Mouse (Mus musculus) hindbrain, embryonic 15.5 days (tissue): ENCODE data around the gene Eefsec. TPM values are rescaled to one million over a fixed set of nuclear protein-coding genes. Genes with fewer than 3 reads are reported as not detected.

ENCODE experiments used
- ATAC-seq: fragments of 200-750 bp; cut with Nextera tagmentation; 2 replicates; pipeline ENCODE4 v1.8.0; 2017; ENCODE audit warnings: low read depth, moderate number of reproducible peaks, moderate TSS enrichment; ENCODE audit not compliant: low FRiP score
- H3K27ac ChIP-seq: fragments of 300-500 bp; sonication (generic); replicated peaks from 2 replicates; pipeline ENCODE4 v1.5.1; 2015; ENCODE audit warnings: mild to moderate bottlenecking, inconsistent platforms
- H3K27me3 ChIP-seq: fragments of 300-500 bp; sonication (generic); 2 replicates; pipeline ENCODE4 v1.6.1; 2015; ENCODE audit warnings: control low read depth, inconsistent platforms
- H3K36me3 ChIP-seq: fragments of 300-500 bp; sonication (generic); 2 replicates; pipeline ENCODE4 v1.6.1; 2015; ENCODE audit warnings: control low read depth, inconsistent platforms
- H3K4me1 ChIP-seq: fragments of 300-500 bp; sonication (generic); replicated peaks from 2 replicates; pipeline ENCODE4 v1.6.1; 2015; ENCODE audit warnings: control low read depth, inconsistent platforms
- H3K4me2 ChIP-seq: fragments of 300-500 bp; sonication (generic); 2 replicates; pipeline ENCODE4 v1.6.1; 2015; ENCODE audit warnings: moderate library complexity, mild to moderate bottlenecking, inconsistent platforms
- H3K4me3 ChIP-seq: fragments of 300-500 bp; sonication (generic); 2 replicates; pipeline ENCODE4 v1.5.1; 2015; ENCODE audit warnings: mild to moderate bottlenecking, inconsistent platforms
- H3K9ac ChIP-seq: fragments of 300-500 bp; sonication (generic); 2 replicates; pipeline ENCODE4 v1.6.1; 2015; ENCODE audit warnings: inconsistent platforms
- H3K9me3 ChIP-seq: fragments of 300-500 bp; sonication (generic); 2 replicates; pipeline ENCODE4 v1.6.1; 2016; ENCODE audit warnings: control low read depth, inconsistent platforms
- WGBS: fragments of 180-500 bp; shearing (Covaris S2); methylation state at CpG from one replicate; pipeline ENCODE4 v1.1.7; 2015; 5-methylcytosine and 5-hydroxymethylcytosine counted together
- polyA plus RNA-seq: library from polyadenylated mRNA; unstranded; fragments of >200 nt; fragmentation: Nextera tagmentation; extraction: Ambion mirVana; gene quantifications from 2 replicates; pipeline ENCODE4 v1.2.1, GENCODE M21; 2015

Eefsec gene
- polyA plus RNA-seq, 1 experiment from 2014 or later: 26.6 TPM

DNA sequence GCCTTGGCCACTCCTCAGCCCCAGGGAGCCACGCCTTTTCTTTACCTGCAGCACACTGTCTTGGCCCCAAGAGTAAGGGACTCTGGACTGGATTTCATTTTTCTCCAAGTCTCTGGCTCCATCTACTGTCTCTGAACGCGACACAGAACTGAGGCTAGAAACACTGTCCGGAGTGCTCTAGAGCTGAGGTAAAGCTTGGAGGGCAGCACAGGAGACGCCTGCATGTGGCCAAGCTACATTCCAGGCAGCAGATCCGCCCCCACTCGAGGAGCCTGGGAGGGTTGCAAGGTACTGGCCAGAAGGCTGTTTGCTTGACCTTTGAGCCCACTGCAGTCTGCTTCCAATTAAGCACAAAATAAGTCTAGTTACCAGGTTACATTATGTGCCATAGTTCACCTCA is 124.5 kb downstream of the Eefsec start:
- no peak overlapping the region for H3K9ac ChIP-seq
- H3K27me3 ChIP-seq: no peaks in the 10 kb centered on the region
- no peaks in the 10 kb centered on the region for H3K9me3 ChIP-seq
- H3K27ac ChIP-seq: no peak overlapping the region
- 64% methylated on average over 7 of the region's 7 CpGs for WGBS
- no peaks in the 10 kb centered on the region for H3K36me3 ChIP-seq
- H3K4me1 ChIP-seq: no peaks in the 10 kb centered on the region
- no peak; the same call in 1 of the 2 replicates for ATAC-seq
- no peak overlapping the region for H3K4me2 ChIP-seq
- H3K4me3 ChIP-seq: no peak overlapping the region

DNA sequence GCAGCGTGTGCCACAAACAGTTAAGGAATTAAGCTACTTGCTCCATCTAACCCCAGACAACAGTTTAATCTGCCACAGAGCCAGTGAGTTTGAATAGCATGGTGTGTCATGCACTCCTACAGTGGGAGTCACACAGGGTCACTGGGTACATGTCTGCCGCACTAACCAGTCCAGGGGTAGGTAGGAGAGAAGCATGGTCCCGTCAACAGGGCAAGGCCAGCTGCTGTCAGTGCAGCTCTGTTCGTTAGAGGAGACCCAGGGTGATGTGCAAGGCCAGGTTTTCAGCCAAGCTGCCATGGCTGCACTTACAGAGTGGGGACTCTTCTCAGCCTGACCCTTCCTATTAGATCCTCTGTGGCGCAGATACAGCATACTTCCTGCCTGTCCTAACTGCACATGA is 125.1 kb downstream of the Eefsec start:
- 0 out of 2 replicates have a peak, but pooled peaks cover 2% of the 10 kb centered on the region for H3K4me1 ChIP-seq
- no peaks in the 10 kb centered on the region for H3K36me3 ChIP-seq
- ATAC-seq: no peak
- 69% methylated on average over 5 of the region's 5 CpGs for WGBS
- no peak overlapping the region for H3K4me3 ChIP-seq
- H3K9me3 ChIP-seq: no peaks in the 10 kb centered on the region
- H3K9ac ChIP-seq: no peak overlapping the region
- no peak overlapping the region for H3K4me2 ChIP-seq
- no peaks in the 10 kb centered on the region for H3K27me3 ChIP-seq
- no peak overlapping the region for H3K27ac ChIP-seq

DNA sequence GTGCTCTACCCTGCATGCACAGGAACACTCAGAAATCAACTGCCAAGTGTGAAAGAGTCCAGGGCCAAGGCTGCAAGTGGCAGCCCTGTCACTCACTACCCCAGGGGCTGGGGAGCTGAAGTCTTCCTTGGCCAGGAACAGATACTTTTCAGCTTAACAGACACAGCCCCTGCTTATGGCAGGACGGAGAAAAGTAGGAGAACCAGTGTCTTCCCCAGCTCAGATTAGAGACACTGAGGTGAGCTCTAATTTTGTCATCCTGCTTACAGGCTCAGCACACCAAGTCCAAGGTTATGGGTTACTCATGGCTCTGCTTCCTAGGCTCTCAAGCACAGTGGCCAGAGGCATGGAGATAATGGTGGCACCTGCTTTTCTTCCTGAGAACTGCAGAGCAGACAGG is 126.6 kb downstream of the Eefsec start:
- Histone ChIP-seq H3K9ac (no peak overlapping the region), H3K36me3 (no peaks in the 10 kb centered on the region), H3K4me2 (no peak overlapping the region), H3K9me3 (no peaks in the 10 kb centered on the region), H3K27ac (no peak overlapping the region), H3K4me3 (no peak overlapping the region), H3K27me3 (no peaks in the 10 kb centered on the region), H3K4me1 (peaks cover 8% of the 10 kb centered on the region; the same call in 1 of the 2 replicates)
- WGBS: 89% methylated on average over 1 of the region's 1 CpGs
- ATAC-seq: no peak

DNA sequence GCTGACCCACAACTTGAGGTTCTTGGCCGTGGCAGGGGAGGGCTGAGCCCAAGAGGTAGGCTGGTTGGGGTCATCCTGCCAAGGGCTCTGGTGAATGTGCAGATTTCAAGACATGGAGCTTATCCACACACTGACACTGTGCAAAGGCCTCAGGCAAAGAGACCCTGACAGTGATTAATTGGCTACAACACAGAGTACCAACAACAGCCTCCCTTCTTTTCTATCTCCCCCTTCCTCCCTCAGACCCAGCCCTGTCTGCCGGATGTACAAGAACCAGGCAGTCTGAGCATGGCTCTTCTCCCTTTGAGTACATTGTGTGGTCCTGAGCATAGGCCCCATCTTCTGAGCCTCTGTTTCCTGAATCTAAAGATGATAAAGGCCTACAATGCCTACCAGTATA is 131.0 kb downstream of the Eefsec start:
- H3K4me3 ChIP-seq: no peak overlapping the region
- 28% methylated on average over 2 of the region's 2 CpGs for WGBS
- H3K27me3 ChIP-seq: no peaks in the 10 kb centered on the region
- H3K9ac ChIP-seq: no peak overlapping the region
- peak; percentile 69; the same call in 1 of the 2 replicates for ATAC-seq
- H3K9me3 ChIP-seq: no peaks in the 10 kb centered on the region
- H3K36me3 ChIP-seq: no peaks in the 10 kb centered on the region
- H3K4me1 ChIP-seq: peaks cover 8% of the 10 kb centered on the region; the same call in 1 of the 2 replicates
- no peak overlapping the region for H3K4me2 ChIP-seq
- no peak overlapping the region for H3K27ac ChIP-seq

DNA sequence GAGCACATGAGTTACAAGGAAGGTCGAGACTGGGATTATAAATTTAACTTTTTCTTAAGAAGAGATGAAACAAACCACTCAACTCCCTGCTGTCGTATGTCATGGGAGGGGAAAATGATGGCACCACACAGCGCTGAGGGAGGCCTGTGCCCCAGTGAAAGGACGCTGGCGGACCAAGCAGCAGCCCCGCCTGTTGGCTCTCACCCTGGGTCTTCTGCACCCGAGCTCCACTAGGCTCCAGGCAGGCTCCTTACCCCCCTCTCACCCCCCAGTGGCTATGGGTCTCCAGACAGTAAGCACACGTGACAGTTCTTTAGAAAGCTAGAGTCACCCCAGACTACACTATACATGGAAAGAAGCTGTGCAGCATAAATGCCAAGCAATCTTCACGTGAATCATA is 132.4 kb downstream of the Eefsec start:
- 63% methylated on average over 9 of the region's 9 CpGs for WGBS
- no peaks in the 10 kb centered on the region for H3K27me3 ChIP-seq
- ATAC-seq: no peak
- no peak overlapping the region for H3K4me3 ChIP-seq
- H3K4me2 ChIP-seq: no peak overlapping the region
- no peaks in the 10 kb centered on the region for H3K9me3 ChIP-seq
- no peak overlapping the region for H3K27ac ChIP-seq
- no peaks in the 10 kb centered on the region for H3K36me3 ChIP-seq
- peaks cover 8% of the 10 kb centered on the region; the same call in 1 of the 2 replicates for H3K4me1 ChIP-seq
- H3K9ac ChIP-seq: no peak overlapping the region

DNA sequence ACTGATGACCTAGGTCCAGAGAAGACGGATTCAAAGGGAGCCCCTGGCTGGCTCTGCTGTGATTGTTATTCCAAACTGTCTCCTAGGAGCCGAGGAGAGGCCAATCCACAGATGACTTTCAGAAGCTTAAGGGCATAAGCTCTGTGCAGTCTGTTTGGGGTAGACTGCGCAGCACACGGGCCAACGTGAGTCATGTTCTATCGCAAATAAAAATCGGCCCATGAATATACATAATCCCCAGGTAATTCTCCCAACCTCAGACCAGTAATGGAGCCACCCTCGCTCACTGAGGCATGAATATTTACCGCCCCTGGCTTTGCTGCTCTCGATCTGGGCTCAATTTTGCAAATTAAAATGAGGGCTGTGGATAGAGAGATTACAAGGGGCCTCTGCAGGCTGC is 134.7 kb downstream of the Eefsec start:
- Histone ChIP-seq H3K36me3 (no peaks in the 10 kb centered on the region), H3K27me3 (no peaks in the 10 kb centered on the region), H3K9me3 (no peaks in the 10 kb centered on the region), H3K9ac (no peak overlapping the region), H3K4me2 (no peak overlapping the region), H3K4me1 (peaks cover 8% of the 10 kb centered on the region; the same call in 1 of the 2 replicates), H3K27ac (no peak overlapping the region), H3K4me3 (no peak overlapping the region)
- 74% methylated on average over 10 of the region's 10 CpGs for WGBS
- no peak for ATAC-seq

DNA sequence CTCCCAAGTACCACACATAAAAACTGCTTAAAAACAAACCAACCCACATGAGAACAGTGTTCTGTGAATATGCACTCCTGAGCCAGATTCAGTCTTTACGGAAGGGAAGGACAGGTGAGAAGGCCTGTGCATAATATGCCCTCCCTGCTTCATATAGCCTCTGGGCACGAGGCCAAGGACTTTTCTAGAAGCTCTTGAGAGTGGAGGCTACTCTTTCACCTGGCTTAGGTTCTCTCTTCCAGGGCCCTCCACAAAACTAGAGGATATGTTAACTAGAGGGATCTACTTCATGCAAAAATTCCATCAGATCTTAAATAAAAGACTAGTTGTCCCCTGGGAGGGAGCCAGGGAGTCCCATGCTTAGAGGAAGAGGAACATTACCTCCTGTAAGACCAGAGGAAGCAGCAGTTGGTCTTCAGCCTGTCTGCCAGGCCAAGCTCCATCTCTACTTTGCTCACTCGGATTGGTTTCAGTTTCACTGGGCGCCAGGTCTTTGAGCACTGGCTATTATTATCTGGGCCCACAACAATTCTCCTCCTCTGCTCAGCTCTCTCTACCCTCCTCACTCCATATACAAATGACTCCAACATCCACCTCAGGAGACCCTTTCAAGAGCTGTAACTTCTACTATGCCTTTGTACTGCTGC is 140.1 kb downstream of the Eefsec start:
- Histone ChIP-seq H3K27ac (no peak overlapping the region), H3K4me2 (no peak overlapping the region), H3K9ac (no peak overlapping the region), H3K4me1 (no peaks in the 10 kb centered on the region), H3K27me3 (no peaks in the 10 kb centered on the region), H3K9me3 (no peaks in the 10 kb centered on the region), H3K36me3 (no peaks in the 10 kb centered on the region), H3K4me3 (no peak overlapping the region)
- no peak for ATAC-seq
- 84% methylated on average over 4 of the region's 4 CpGs for WGBS

DNA sequence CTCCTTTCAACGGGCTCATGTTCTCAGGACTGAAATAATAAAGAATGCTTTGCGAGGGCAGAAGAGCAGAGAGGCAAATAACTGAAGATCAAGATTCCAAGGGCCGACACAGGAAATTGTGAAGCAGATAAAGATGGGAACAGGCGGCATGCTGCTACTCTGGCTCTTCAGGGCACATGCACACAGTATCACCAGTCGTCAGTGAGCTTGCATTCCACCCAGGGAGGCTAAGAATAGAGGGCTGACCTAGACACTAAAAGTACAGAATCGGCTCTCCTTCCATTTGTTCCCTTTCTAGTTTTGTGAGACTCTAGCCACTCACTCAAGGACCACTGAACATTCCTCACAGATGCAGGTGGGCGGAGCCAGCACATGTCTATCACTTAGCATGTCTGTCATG is 145.1 kb downstream of the Eefsec start:
- 76% methylated on average over 7 of the region's 7 CpGs for WGBS
- H3K27ac ChIP-seq: no peak overlapping the region
- ATAC-seq: no peak
- no peaks in the 10 kb centered on the region for H3K9me3 ChIP-seq
- no peak overlapping the region for H3K4me3 ChIP-seq
- H3K36me3 ChIP-seq: no peaks in the 10 kb centered on the region
- H3K9ac ChIP-seq: no peak overlapping the region
- no peaks in the 10 kb centered on the region for H3K4me1 ChIP-seq
- no peak overlapping the region for H3K4me2 ChIP-seq
- no peaks in the 10 kb centered on the region for H3K27me3 ChIP-seq

DNA sequence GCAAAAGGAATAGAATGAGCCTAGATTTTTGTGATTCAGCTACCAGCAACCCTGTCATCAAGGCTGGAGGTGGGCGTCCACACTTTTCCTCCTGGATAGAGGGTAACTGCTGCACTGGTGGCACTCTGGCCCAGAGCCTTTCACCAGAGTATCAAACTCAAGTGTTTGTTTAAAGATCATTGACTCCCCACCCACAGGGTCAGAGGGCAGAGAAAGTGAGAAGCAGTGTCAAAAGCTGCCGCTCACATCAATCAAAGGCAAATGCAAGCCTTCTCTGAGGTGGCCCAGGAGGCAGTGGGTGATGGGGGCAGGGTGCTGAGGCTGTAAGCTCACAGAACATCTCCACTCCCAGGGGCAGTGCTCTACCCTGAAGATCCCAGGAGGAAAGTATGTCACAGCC is 146.8 kb downstream of the Eefsec start:
- H3K27me3 ChIP-seq: no peaks in the 10 kb centered on the region
- H3K9me3 ChIP-seq: no peaks in the 10 kb centered on the region
- no peak overlapping the region for H3K4me2 ChIP-seq
- H3K4me1 ChIP-seq: no peaks in the 10 kb centered on the region
- no peaks in the 10 kb centered on the region for H3K36me3 ChIP-seq
- H3K27ac ChIP-seq: no peak overlapping the region
- H3K9ac ChIP-seq: no peak overlapping the region
- no peak for ATAC-seq
- WGBS: 50% methylated on average over 2 of the region's 2 CpGs
- H3K4me3 ChIP-seq: no peak overlapping the region

DNA sequence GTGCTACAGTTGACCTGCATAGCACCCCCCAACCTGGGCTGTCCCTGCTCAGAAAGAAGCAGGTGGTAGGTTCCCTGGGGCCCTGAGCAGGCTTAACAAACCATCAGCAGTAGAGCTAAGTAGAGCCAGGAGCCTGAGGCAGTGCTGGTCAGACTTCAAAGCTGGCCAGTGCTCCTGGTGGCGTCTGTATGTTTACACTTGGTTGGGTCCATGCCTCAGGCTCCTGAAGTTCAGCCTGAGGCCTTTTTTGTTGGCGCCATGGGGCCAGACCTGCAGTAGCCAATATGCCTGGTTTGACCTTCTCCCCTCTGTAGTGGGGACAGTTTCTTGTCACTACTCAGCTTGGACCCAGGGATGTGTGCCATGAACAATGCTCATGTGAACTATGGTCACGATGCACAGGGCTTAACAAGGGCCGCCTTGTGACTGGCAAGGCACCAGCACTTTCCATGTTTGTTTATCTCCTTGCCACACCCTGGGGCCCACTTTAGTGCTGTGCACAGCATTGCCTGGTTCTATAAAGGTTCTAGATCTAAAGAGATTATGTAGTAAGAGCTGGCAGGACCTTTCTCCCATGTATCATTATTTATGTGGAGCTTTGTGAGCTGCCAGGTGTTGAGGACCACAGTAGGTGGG is 153.9 kb downstream of the Eefsec start:
- Histone ChIP-seq H3K36me3 (no peaks in the 10 kb centered on the region), H3K27me3 (no peaks in the 10 kb centered on the region), H3K27ac (no peak overlapping the region), H3K9me3 (no peaks in the 10 kb centered on the region), H3K4me3 (no peak overlapping the region), H3K4me2 (no peak overlapping the region), H3K9ac (no peak overlapping the region), H3K4me1 (peaks cover 7% of the 10 kb centered on the region; the same call in 1 of the 2 replicates)
- 83% methylated on average over 4 of the region's 4 CpGs for WGBS
- no peak for ATAC-seq

DNA sequence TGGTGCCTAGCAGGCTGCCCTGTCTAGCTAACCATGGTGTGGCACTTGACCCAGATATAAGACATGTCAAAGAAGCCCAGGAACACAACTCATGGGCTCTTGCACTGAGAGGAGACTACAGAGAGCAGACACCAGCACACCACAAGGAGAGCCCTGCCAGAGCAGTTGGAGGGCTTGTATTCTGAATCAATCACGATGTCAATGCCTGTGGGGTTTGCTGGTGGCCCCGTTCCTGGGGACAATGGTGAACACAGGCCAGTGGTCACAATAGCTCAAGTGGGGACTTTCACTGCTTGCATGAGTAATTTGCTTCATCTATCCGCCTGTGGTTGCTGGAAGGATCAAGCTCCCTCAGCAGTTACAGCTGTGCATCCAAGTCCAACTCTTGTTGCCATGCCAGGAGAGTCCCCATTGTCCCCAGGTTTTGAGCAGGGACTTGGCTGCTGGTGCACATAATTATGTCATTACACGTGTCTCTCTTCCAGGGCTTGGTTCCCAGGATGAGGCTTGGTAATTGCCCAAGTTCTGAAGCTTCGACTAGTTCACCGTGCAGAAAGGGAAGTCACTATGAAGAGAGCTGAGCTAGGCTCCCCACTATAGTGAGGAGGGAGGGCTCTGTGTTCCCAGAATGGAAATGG is 156.1 kb downstream of the Eefsec start:
- peak; percentile 90 for ATAC-seq
- no peak overlapping the region for H3K27ac ChIP-seq
- peaks cover 7% of the 10 kb centered on the region; the same call in 1 of the 2 replicates for H3K4me1 ChIP-seq
- H3K36me3 ChIP-seq: no peaks in the 10 kb centered on the region
- H3K4me3 ChIP-seq: no peak overlapping the region
- no peaks in the 10 kb centered on the region for H3K27me3 ChIP-seq
- no peaks in the 10 kb centered on the region for H3K9me3 ChIP-seq
- H3K9ac ChIP-seq: no peak overlapping the region
- 48% methylated on average over 6 of the region's 6 CpGs for WGBS
- no peak overlapping the region for H3K4me2 ChIP-seq

DNA sequence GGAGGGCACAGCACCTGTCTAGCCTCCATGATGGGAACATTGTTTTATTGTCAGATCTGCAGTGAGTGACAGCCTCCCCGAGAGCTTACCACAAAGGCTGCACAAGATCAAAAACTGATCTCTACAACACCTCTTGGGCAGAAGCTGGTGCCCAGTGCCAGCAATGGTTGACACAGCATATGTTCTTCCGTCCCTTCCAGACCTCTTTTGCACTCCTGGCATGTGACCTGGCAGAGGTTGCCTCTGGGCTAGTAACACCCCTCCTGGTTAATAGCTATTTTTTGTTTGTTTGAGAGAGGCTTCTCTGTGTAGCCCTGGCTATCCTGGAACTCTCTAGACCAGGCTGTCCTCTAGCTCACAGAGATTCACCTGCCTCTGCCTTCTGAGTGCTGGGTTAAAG is 168.2 kb downstream of the Eefsec start:
- no peak overlapping the region for H3K27ac ChIP-seq
- no peak for ATAC-seq
- no peak overlapping the region for H3K9ac ChIP-seq
- H3K9me3 ChIP-seq: no peaks in the 10 kb centered on the region
- H3K4me1 ChIP-seq: no peaks in the 10 kb centered on the region
- H3K36me3 ChIP-seq: no peaks in the 10 kb centered on the region
- no peak overlapping the region for H3K4me2 ChIP-seq
- WGBS: 74% methylated on average over 2 of the region's 2 CpGs
- no peak overlapping the region for H3K4me3 ChIP-seq
- H3K27me3 ChIP-seq: no peaks in the 10 kb centered on the region
